Mouse (Mus musculus) 3T3-L1 (cell line): ENCODE data around the gene Sun2.

Source experiments
- DNase-seq: peaks from one replicate; pipeline ENCODE4 v3.0.0-alpha.2; 2015; ENCODE audit warnings: low read depth, low spot score

Sun2 gene

GRCm38 (mm10) chr15:79725190-79725789, 17.0 kb downstream of the Sun2 start:
- no peak for DNase-seq

GRCm38 (mm10) chr15:79723439-79723838, 18.9 kb downstream of the Sun2 start:
- DNase-seq = peak; percentile 52

GRCm38 (mm10) chr15:79720796-79721195, 21.5 kb downstream of the Sun2 start:
- DNase-seq = no peak

- DNase-seq = no peak
These were observed 22.1 kb downstream of the Sun2 start for GRCm38 (mm10) chr15:79720267-79720666.

DNA sequence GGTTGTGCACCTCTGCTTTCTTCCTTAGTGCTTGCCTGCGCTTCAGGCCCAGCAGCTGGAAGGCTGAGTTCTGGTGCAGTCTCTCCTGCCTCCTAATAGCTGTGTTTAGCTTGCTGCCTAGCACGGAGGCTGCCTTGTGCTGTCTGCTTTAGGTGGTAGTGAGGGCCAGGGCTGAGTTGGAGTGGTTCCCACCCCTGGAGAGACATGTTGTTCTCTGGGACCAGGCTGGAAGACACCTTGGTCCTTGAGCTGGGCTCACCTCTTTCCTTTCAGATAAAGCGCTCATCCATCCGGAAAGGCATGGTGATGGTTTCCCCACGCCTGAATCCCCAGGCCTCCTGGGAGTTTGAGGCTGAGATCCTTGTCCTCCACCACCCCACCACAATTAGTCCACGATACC, 25.6 kb downstream of the Sun2 start:
- no peak for DNase-seq

DNA sequence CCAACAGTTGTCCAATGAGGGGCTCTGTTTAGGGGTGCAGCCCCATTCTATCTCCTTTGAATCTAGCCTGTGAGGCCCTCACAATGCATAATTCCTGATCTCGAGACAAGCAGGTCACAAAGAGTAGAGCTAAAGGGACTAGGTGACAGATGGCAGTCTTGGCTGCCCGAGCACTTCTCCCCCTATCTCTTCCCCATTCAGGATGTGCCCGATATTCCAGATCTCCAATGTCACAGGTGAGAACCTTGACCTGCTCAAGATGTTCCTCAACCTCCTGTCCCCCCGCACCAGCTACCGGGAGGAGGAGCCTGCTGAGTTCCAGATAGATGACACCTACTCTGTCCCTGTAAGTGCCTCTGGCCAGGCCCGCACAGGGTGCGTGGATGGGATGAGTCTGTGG, 26.7 kb downstream of the Sun2 start:
- no peak for DNase-seq

GRCm38 (mm10) chr15:79708229-79708822, 34.0 kb downstream of the Sun2 start:
- DNase-seq = no peak

DNA sequence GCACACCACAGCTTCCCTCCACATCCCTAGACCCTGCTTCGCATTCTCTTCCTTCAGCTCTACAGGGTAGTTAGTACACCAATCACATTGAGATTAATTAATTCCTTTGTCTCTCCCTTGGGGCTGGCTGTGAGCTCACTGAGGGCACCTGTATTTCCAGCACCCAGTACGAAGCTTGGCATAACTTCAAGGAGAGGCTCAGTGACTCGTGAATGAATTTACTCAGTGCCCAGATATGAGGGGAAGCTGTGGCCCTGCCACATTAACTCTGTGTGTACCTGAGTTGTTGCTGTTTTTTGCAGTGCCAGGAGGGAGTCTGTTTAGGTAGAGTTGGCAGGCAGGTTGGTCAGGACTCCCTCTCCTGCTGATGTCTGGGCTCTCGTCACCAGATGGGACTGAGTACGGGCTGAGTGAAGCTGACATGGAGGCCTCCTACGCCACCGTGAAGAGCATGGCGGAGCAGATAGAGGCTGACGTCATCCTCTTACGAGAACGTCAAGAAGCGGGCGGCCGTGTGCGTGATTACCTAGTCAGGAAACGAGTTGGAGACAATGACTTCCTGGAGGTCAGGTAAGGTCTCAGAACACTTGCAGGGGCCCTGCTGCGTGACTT, 35.6 kb downstream of the Sun2 start:
- DNase-seq = no peak

GRCm38 (mm10) chr15:79697558-79698187, 44.7 kb downstream of the Sun2 start:
- no peak for DNase-seq

- DNase-seq = no peak
These were observed 45.3 kb downstream of the Sun2 start for GRCm38 (mm10) chr15:79697011-79697410.

DNA sequence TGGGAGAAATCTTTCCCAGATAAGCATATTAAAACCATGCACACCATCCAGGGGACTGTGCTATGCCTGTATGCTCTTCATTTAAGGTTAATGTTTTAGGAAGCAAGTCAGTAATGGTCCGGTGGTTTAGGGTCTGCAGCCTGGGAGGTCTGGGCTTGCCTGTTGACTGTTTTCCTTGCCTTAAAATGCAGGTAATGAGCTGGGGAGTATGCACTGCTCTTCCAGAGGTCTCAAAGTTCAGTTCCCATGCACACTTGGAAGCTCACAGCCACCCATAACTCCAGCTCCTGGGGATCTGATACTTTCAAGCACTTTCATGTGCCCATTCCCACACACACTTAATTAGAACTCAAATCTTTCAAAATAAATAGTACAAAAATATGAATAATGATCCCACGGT, 45.8 kb downstream of the Sun2 start:
- no peak for DNase-seq

- DNase-seq = no peak
These were observed 46.8 kb downstream of the Sun2 start for GRCm38 (mm10) chr15:79695516-79695915.

DNA sequence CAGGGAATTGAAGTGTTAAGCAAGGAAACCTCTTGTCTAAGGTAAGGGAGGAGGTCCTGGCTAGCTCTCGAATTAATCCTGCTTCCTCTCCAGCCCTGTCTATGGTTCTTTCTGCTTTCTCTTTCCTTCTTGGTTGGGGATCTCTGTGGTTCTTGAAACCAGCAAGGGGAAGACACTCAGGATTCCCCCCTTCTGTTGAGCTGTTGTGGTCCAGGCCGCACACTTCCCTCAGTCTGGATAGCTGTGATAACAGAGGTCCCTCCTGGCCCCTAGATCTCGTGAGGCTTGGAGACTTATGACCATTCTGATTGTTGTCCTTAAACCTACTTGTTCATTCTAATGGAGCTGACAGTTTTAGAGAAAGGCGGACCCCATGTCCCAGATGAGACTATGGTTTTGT, 47.8 kb downstream of the Sun2 start:
- DNase-seq = no peak

DNA sequence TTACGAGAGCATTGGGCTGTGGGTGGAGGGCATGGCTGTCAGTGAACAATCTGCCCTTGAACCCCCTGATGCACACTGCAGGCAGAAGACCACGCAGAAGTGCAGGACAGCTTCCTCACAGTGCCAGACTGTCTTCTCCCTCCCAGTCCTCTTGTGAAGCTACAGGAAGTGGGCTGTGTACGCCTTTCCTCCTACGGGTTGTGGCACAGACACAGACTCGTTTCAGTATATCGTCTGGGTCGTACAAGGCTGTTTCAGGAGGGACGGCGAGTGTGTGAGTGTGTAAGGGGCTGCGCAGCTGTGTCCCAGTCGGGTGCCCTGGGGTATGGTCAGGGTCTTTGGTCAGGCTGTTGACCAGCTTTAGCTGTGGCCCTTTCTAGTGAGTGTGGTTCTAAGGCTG, 48.6 kb downstream of the Sun2 start:
- no peak for DNase-seq

DNA sequence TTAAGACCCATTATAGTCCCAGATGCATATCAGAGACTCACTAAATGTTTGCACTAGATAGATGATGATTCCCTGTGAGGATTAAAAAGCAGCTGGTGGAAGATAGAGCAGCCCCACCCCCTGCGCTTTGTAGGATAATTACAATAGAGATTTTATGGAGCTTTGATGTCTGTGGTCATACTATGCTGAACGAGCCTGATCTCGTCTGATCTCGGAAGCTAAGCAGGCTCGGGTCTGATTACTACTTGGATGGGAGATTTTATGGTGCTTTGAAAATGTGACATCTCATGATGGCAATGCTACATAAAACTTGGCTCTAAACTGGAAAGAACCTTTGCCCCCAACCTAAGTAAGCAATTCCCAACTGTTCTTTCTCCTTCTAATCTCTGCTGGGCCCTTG, 50.0 kb downstream of the Sun2 start:
- DNase-seq = no peak

DNA sequence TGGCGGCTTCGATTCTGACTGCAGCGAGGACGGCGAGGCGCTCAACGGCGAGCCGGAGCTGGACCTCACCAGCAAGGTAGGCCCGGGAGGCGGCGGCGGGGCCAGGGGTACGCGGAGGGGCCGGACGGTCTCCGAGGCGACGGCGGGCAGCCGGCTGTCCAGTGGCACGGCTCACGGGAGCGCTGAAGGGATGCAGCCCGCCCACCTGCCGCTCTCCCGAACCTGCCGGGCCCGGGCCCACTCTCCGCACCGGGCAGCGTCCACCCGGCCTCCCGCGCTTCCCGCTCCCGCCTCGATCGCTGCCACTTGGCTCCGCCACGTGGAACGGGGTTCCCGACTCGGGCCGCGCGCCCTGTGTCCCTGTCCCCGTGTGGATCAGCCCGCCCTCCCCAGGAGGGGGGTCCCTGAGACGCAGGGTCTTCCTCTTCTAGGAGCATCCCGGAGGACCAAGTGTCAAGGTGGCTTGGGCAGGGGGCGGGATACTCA, 51.3 kb downstream of the Sun2 start:
- DNase-seq = peak; percentile 29

GRCm38 (mm10) chr15:79690426-79691022, 51.8 kb downstream of the Sun2 start, which contains the start of gene Gtpbp1:
Gene Gtpbp1 (plus strand): TSS chr15:79690845.
- DNase-seq = peak; percentile 100

DNA sequence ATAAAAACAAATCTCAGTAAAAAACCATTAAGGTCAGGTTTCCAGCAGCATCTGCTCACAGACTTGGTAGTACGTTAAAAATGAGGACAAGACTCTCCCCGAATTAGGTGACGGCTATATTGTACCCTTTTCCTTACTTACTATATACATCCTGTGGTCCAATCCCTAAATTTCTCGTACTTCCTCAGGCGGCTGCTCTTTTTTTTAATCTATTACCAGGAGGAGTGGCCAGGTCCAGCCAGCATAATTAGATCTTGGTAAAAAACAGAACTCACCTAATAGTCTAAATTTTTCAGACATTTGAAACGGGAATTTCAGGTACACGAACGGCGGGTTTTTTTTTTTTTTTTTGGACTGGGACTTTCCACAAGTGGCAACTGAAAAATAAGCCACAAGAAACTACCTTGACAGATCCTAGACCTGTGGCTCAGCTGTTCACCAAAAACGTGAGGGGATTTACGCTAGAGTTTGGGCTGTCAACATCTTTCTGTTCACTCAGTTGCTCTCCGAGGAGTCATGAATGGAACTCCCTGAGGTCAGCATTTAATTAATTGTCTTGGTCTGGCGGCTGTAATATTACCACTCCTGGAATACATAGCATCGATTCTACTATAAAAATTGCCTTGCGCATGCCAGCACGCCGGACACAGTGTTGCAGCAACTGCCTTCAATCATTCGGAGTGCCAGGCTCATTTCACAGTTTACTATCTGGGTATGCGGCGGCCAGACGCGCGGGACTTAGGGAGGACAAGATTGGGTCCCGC, 52.5 kb downstream of the Sun2 start:
- no peak for DNase-seq

DNA sequence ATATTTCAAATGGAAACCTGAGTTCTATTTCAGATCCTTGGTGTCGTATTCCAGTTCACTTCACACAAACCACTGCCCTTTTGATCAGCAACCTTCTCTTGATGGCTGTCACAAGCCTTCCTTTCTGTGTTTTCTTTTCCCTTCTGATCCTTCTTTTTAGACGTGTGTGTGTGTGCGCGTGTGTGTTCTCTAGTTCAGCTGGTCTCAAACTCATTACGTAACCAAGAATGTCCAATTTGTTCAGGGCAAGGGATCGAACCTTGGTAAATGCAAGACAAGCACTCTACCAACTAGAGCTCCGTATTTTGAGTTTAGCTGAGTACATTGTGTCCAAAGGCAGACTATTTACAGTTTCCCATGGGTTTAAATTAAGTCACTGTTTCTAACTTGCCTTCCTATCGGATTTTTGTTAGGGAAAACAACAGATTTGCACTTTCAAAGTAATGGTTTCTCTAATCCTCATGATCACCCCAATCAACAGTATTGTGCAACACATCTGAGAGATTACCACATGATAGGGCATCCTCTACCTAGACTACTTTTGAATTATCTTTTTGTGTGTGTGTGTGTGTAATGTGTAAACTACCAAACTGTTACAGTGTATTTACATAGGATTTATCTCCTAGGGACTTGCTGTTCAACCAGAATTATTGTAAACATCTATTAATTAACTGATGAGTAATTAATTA, 53.9 kb downstream of the Sun2 start:
- DNase-seq = no peak

DNA sequence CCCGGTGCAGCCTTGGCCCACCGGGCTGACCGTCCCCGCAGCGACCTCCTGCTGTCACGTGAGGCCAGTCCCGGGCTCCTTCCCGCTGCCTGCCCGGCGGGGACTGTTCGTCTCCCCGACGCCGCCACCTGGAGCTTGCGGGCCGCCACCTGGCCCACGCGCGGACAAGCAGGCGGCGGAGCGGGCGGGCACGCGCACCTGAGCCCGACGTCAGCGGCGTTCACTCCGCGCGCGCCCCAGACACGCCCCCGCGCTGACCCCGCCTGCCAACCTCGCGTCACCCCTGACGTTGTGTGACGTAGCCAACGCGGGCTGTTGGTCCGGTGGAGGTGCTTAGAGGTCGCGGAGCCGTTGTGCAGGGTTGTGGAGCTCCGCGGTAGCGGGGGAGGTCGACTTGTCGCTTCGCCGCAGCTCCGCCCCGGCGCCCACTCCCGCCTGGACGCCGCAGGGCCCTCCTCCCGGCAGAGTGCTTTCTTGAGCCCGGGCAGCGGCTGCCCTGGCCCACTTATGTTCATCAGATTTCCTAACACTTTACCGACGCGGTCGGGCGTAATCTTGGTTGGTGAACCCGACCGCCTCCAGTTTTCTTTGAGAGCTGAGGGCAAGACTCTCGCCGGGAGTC, 54.6 kb downstream of the Sun2 start, which contains the start of gene Josd1:
Josd1 (minus strand) TSS at position 274 of the 622 bp plus-strand sequence.
- DNase-seq = peak; percentile 95
